Mouse (Mus musculus) CH12.LX (cell line): ENCODE measurements around the gene Socs3. TPM values are rescaled to one million over a fixed set of nuclear protein-coding genes. Genes with fewer than 3 reads are reported as not detected.

Experiments
- DNase-seq: peaks from one replicate; pipeline ENCODE4 v3.0.0-alpha.2; 2013; ENCODE audit errors: extremely low read depth
- H3K27ac ChIP-seq: 2 replicates; pipeline ENCODE4 v1.5.1; 2012; ENCODE audit warnings: low read depth, mild to moderate bottlenecking, control low read depth, moderate library complexity; ENCODE audit not compliant: insufficient read depth
- H3K27me3 ChIP-seq: replicated peaks from 2 replicates; pipeline ENCODE3; 2012; ENCODE audit warnings: inconsistent platforms
- H3K36me3 ChIP-seq, 2 experiments: replicated peaks in 1 of 2; 2 replicates each; pipeline versions ENCODE3 to v1.6.1; 2012; ENCODE audit warnings: inconsistent platforms in 1 of 2, low read length in 1 of 2, mild to moderate bottlenecking in 1 of 2, mixed read lengths in 1 of 2, moderate library complexity in 1 of 2; ENCODE audit not compliant: control insufficient read depth in 1 of 2, insufficient read depth in 1 of 2
- H3K4me1 ChIP-seq, 2 experiments: 2 replicates each; pipeline ENCODE4 v1.6.1; 2012; ENCODE audit warnings: inconsistent platforms in 1 of 2, moderate library complexity in 1 of 2; ENCODE audit not compliant: insufficient read depth in 2 of 2, control insufficient read depth in 1 of 2
- H3K4me2 ChIP-seq: 2 replicates; pipeline ENCODE4 v1.6.1; 2012; ENCODE audit warnings: low read depth, mild to moderate bottlenecking, control low read depth; ENCODE audit not compliant: poor library complexity, insufficient read depth, severe bottlenecking
- H3K4me3 ChIP-seq, 3 experiments: fragments of 150-350 bp in 1 of 3; sonication (generic) in 1 of 3; replicated peaks in 1 of 3; 2 replicates each; pipeline versions ENCODE3 to v1.5.1; 2011 to 2012; ENCODE audit warnings: low read depth in 2 of 3, low read length in 2 of 3, mild to moderate bottlenecking in 2 of 3, moderate library complexity in 2 of 3, control low read depth in 1 of 3, improper control_type of control experiment in 1 of 3, inconsistent platforms in 1 of 3, mixed read lengths in 1 of 3; ENCODE audit not compliant: poor library complexity in 1 of 3
- H3K79me2 ChIP-seq: replicated peaks from 2 replicates; pipeline ENCODE4 v1.6.1; 2012; ENCODE audit warnings: mild to moderate bottlenecking, moderate library complexity; ENCODE audit not compliant: control insufficient read depth, poor library complexity, insufficient read depth, severe bottlenecking; ENCODE audit errors: extremely low read depth
- H3K9ac ChIP-seq: 2 replicates; pipeline ENCODE4 v1.6.1; 2012; ENCODE audit warnings: low read depth, mild to moderate bottlenecking, control low read depth, moderate library complexity; ENCODE audit not compliant: insufficient read depth
- H3K9me3 ChIP-seq: replicated peaks from 2 replicates; pipeline ENCODE3; 2012; ENCODE audit warnings: low read length, inconsistent platforms, mixed read lengths
- CHD1 ChIP-seq: IDR thresholded peaks from 2 replicates; pipeline ENCODE4 v1.6.1; 2012; ENCODE audit warnings: low read depth, low read length, improper control_type of control experiment, inconsistent platforms
- CHD2 ChIP-seq: IDR thresholded peaks from 2 replicates; pipeline ENCODE4 v1.6.1; 2011; ENCODE audit warnings: low read length, improper control_type of control experiment
- CTCF ChIP-seq, 2 experiments: IDR thresholded peaks in 1 of 2; conservative IDR thresholded peaks in 1 of 2; 2 replicates each; pipeline ENCODE4 v1.5.1; 2011 to 2012; ENCODE audit warnings: low read depth in 2 of 2, low read length in 2 of 2, improper control_type of control experiment in 1 of 2, inconsistent platforms in 1 of 2, mild to moderate bottlenecking in 1 of 2, moderate library complexity in 1 of 2
- E2F4 ChIP-seq: IDR thresholded peaks from 2 replicates; pipeline ENCODE4 v1.6.1; 2011; ENCODE audit warnings: low read depth, low read length, improper control_type of control experiment; ENCODE audit not compliant: insufficient replicate concordance
- ELF1 ChIP-seq: IDR thresholded peaks from 2 replicates; pipeline ENCODE4 v1.6.1; 2014; ENCODE audit warnings: low read depth, mild to moderate bottlenecking, inconsistent platforms, low read length, improper control_type of control experiment
- EP300 ChIP-seq: IDR thresholded peaks from 2 replicates; pipeline ENCODE4 v1.6.1; 2011; ENCODE audit warnings: low read length, improper control_type of control experiment
- JUN ChIP-seq: IDR thresholded peaks from 2 replicates; pipeline ENCODE4 v1.6.1; 2011; ENCODE audit warnings: low read depth, mild to moderate bottlenecking, low read length, improper control_type of control experiment, moderate library complexity; ENCODE audit not compliant: insufficient read depth
- JUND ChIP-seq: conservative IDR thresholded peaks from 2 replicates; pipeline ENCODE4 v1.6.1; 2011; ENCODE audit warnings: low read depth, low read length, improper control_type of control experiment
- KAT2A ChIP-seq: IDR thresholded peaks from 2 replicates; pipeline ENCODE4 v1.6.1; 2012; ENCODE audit warnings: low read length, improper control_type of control experiment, inconsistent platforms; ENCODE audit not compliant: insufficient replicate concordance
- MXI1 ChIP-seq: IDR thresholded peaks from 2 replicates; pipeline ENCODE4 v1.6.1; 2011; ENCODE audit warnings: mild to moderate bottlenecking, low read depth, low read length, improper control_type of control experiment
- NRF1 ChIP-seq: IDR thresholded peaks from 2 replicates; pipeline ENCODE4 v1.6.1; 2014; ENCODE audit warnings: low read depth, mild to moderate bottlenecking, inconsistent platforms, low read length, improper control_type of control experiment, moderate library complexity
- POLR2A ChIP-seq: IDR thresholded peaks from 2 replicates; pipeline ENCODE4 v1.6.1; 2011; ENCODE audit warnings: low read depth, mild to moderate bottlenecking, improper control_type of control experiment, low read length
- RAD21 ChIP-seq: IDR thresholded peaks from 2 replicates; pipeline ENCODE4 v1.6.1; 2011; ENCODE audit warnings: low read depth, mild to moderate bottlenecking, low read length, improper control_type of control experiment, moderate library complexity
- RCOR1 ChIP-seq: conservative IDR thresholded peaks from 2 replicates; pipeline ENCODE4 v1.6.1; 2012; ENCODE audit warnings: low read depth, mild to moderate bottlenecking, inconsistent platforms, low read length, improper control_type of control experiment
- SIN3A ChIP-seq: IDR thresholded peaks from 2 replicates; pipeline ENCODE4 v1.6.1; 2012; ENCODE audit warnings: low read length, improper control_type of control experiment, inconsistent platforms
- SMC3 ChIP-seq: IDR thresholded peaks from 2 replicates; pipeline ENCODE4 v1.6.1; 2011; ENCODE audit warnings: low read depth, low read length, improper control_type of control experiment
- UBTF ChIP-seq: IDR thresholded peaks from 2 replicates; pipeline ENCODE4 v1.6.1; 2012; ENCODE audit warnings: low read depth, mild to moderate bottlenecking, inconsistent platforms, low read length, improper control_type of control experiment, moderate library complexity
- USF2 ChIP-seq: conservative IDR thresholded peaks from 2 replicates; pipeline ENCODE4 v1.6.1; 2011; ENCODE audit warnings: low read depth, low read length, improper control_type of control experiment
- ZMIZ1 ChIP-seq: IDR thresholded peaks from 2 replicates; pipeline ENCODE4 v1.6.1; 2012; ENCODE audit warnings: low read depth, mild to moderate bottlenecking, inconsistent platforms, low read length, improper control_type of control experiment
- ZNF384 ChIP-seq: IDR thresholded peaks from 2 replicates; pipeline ENCODE4 v1.6.1; 2012; ENCODE audit warnings: low read depth, low read length, improper control_type of control experiment, inconsistent platforms
- dilution Hi-C: fragments of 300-500 bp; cut with MboI; formaldehyde crosslinking; loops from 2 replicates; pipeline ENCODE4 v1.14.3; 2020; ENCODE audit warnings: low sequenced_read_pairs; ENCODE audit not compliant: extremely low pct_unique_long_range_greater_than_20kb, extremely low pct_ligation_motif_present
- in situ Hi-C: fragments of 300-500 bp; cut with MboI; formaldehyde crosslinking; loops from 3 replicates; pipeline ENCODE4 v1.14.3; 2019; ENCODE audit warnings: low sequenced_read_pairs, low pct_ligation_motif_present, low pct_unique_long_range_greater_than_20kb, mixed read lengths
- polyA plus RNA-seq: library from polyadenylated mRNA; unstranded; fragments of >175 nt; gene quantifications from 2 replicates; pipeline ENCODE4 v1.2.1, GENCODE M21; 2012; ENCODE audit warnings: low read depth; ENCODE audit not compliant: insufficient read length
- total RNA-seq, 2 experiments: library from RNA; depleted of rRNA; stranded (reverse); fragments of 300-350 nt in 1 of 2; fragments of >200 nt in 1 of 2; gene quantifications; 2 replicates each; pipeline ENCODE4 v1.2.3; 2012 to 2014

Gene Socs3
- total and polyA plus RNA-seq, 3 experiments = 0.83 to 4.7 (median 1.2) TPM

- Histone ChIP-seq H3K27me3 (peaks cover 87% of the 10 kb centered on the region), H3K79me2 (no peaks in the 10 kb centered on the region), H3K9ac (no peak overlapping the region), H3K27ac (no peak overlapping the region), H3K4me3 (no peak overlapping the region), H3K4me1 (peaks cover 31 to 46% of the 10 kb centered on the region in 2 experiments), H3K36me3 (no peaks in the 10 kb centered on the region), H3K9me3 (no peaks in the 10 kb centered on the region), H3K4me2 (no peak overlapping the region)
- TF ChIP-seq ZNF384 = peak; percentile 85
- no peak for TF ChIP-seq CHD2
- no peak for TF ChIP-seq CTCF (conservative IDR thresholded peaks at IDR 0.05 in 1 of 2, IDR thresholded peaks at IDR 0.05 in 1 of 2; ENCODE audit: low read depth in 2 of 2, low read length in 2 of 2)
- no peak for TF ChIP-seq ELF1
- no peak for TF ChIP-seq EP300
- 0 out of 2 replicates have a peak, but pooled peaks have one; percentile 6 for TF ChIP-seq MXI1
- no peak for TF ChIP-seq ZMIZ1
- dilution Hi-C loops = no loop called here
- in situ Hi-C loops = no loop called here
- no peak for DNase-seq
Measured at GRCm38 (mm10) chr11:117959166-117959565, 10.7 kb downstream of the Socs3 start.

GRCm38 (mm10) chr11:117958197-117958596, 11.7 kb downstream of the Socs3 start:
- no peaks in the 10 kb centered on the region for H3K9me3 ChIP-seq
- DNase-seq = no peak
- peaks cover 24 to 40% of the 10 kb centered on the region in 2 experiments for H3K4me1 ChIP-seq
- dilution Hi-C loops (no loop called here), in situ Hi-C loops (no loop called here)
- H3K4me2 ChIP-seq = no peak overlapping the region
- H3K4me3 ChIP-seq = no peak overlapping the region
- H3K27ac ChIP-seq = no peak overlapping the region
- H3K27me3 ChIP-seq = peaks cover 83% of the 10 kb centered on the region
- no peaks in the 10 kb centered on the region for H3K79me2 ChIP-seq
- H3K9ac ChIP-seq = no peak overlapping the region
- TF ChIP-seq RCOR1 (no peak), E2F4 (no peak), POLR2A (no peak), EP300 (no peak), SMC3 (no peak), CHD1 (no peak), JUN (no peak), RAD21 (no peak), NRF1 (no peak), KAT2A (no peak), USF2 (no peak), JUND (no peak), ZNF384 (no peak), UBTF (no peak), SIN3A (no peak), CTCF (conservative IDR thresholded peaks at IDR 0.05 in 1 of 2, IDR thresholded peaks at IDR 0.05 in 1 of 2; ENCODE audit: low read depth in 2 of 2, low read length in 2 of 2) (no peak)
- H3K36me3 ChIP-seq = no peaks in the 10 kb centered on the region
